Mouse (Mus musculus): ENCODE measurements around the gene Slc5a2. TPM values are rescaled to one million over a fixed set of nuclear protein-coding genes. Genes with fewer than 3 reads are reported as not detected.

Gene Slc5a2
- polyA plus RNA-seq, 1 experiment from 2014 or later: 0.27 TPM

DNA sequence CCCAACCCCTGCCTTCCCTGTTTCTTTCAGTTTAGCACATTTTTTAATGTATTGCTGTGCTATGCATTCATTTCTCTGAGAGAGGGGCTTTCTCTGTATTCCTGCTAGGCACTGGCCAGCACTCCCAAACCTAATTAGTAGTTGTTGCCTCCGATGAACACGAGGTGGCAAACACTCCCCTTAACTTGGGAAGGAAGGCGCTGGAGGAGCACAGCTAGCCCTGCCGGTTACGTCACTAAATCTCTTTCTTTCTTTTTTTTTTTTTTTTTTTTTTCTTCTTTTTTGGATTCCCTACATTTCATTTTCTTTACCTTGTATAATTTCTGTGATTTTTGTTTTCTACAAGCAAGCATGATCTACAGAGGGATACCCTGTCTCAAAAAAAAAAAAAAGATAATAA lies 39.5 kb downstream of the Slc5a2 start:
- H3K27ac ChIP-seq (replicated peaks; ENCODE audit: low read depth, low read length): no peak overlapping the region
- no peaks in the 10 kb centered on the region for H3K27me3 ChIP-seq (ENCODE audit: control insufficient read depth, insufficient read depth, low read length)
- H3K36me3 ChIP-seq (replicated peaks; ENCODE audit: control insufficient read depth, insufficient read depth, low read depth, low read length): no peaks in the 10 kb centered on the region
- 9% methylated on average over 5 of the region's 5 CpGs for WGBS
- no peaks in the 10 kb centered on the region for H3K9me3 ChIP-seq (replicated peaks; ENCODE audit: control insufficient read depth, low read length)
- H3K9ac ChIP-seq (replicated peaks; ENCODE audit: low read length): no peak overlapping the region
- H3K4me3 ChIP-seq (ENCODE audit: low read depth, low read length): no peak overlapping the region
- no peaks in the 10 kb centered on the region for H3K4me1 ChIP-seq (ENCODE audit: control insufficient read depth, insufficient read depth, low read length)
- no peak overlapping the region for H3K4me2 ChIP-seq (ENCODE audit: low read depth, low read length)
- DNase-seq (ENCODE audit: low spot score) (peak; percentile 66), ATAC-seq (replicated peaks; ENCODE audit: insufficient number of reproducible peaks, low FRiP score, low TSS enrichment, low read depth) (no peak)

DNA sequence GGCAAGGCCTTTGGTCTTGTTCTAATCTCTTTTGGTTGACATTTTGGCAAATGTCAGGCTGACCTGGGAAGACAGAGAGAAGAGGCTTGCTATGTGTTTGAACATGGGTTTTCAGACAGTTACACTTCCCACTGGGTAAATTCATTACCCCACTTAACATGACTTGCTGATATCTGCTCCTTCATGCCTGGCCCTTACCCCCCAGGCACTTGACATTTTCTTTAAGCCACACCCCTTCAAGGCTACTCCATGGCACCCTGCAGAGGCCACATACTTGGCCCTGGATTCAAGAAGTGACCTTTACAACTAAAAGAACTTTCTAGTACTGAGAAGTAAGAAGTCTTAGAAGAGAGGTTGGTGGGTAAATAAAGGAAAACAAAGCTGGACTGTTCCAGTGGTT lies 42.4 kb downstream of the Slc5a2 start:
- no peak overlapping the region for H3K4me2 ChIP-seq (ENCODE audit: low read depth, low read length)
- H3K9me3 ChIP-seq (replicated peaks; ENCODE audit: control insufficient read depth, low read length): no peaks in the 10 kb centered on the region
- ATAC-seq (replicated peaks; ENCODE audit: insufficient number of reproducible peaks, low FRiP score, low TSS enrichment, low read depth) (no peak), DNase-seq (ENCODE audit: low spot score) (no peak)
- no peak overlapping the region for H3K27ac ChIP-seq (replicated peaks; ENCODE audit: low read depth, low read length)
- no peaks in the 10 kb centered on the region for H3K27me3 ChIP-seq (ENCODE audit: control insufficient read depth, insufficient read depth, low read length)
- no peak overlapping the region for H3K9ac ChIP-seq (replicated peaks; ENCODE audit: low read length)
- H3K4me3 ChIP-seq (ENCODE audit: low read depth, low read length): no peak overlapping the region
- no peaks in the 10 kb centered on the region for H3K4me1 ChIP-seq (ENCODE audit: control insufficient read depth, insufficient read depth, low read length)
- H3K36me3 ChIP-seq (replicated peaks; ENCODE audit: control insufficient read depth, insufficient read depth, low read depth, low read length): no peaks in the 10 kb centered on the region

DNA sequence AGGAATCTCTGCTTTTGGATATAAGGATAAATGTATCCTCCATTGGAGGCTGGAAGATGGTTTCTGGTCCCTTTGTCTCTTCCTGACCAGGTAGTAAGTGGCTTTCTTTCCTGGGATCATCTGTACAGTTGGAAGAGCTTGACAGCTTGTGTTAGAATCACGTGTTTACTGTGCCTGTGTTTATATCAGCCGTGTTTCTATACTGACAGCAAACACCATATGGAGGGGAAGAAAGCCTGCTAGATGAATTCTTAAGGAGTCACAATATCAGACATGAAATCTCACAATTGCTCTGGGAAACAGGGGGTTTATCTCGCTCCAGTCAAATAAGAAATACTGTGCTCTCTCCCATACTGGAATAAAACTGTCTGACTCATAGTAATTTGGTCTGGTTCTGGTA lies 43.8 kb downstream of the Slc5a2 start:
- no peak for ATAC-seq (replicated peaks; ENCODE audit: insufficient number of reproducible peaks, low FRiP score, low TSS enrichment, low read depth)
- H3K4me1 ChIP-seq (ENCODE audit: control insufficient read depth, insufficient read depth, low read length): no peaks in the 10 kb centered on the region
- H3K9me3 ChIP-seq (replicated peaks; ENCODE audit: control insufficient read depth, low read length): no peaks in the 10 kb centered on the region
- H3K27ac ChIP-seq (replicated peaks; ENCODE audit: low read depth, low read length): no peak overlapping the region
- DNase-seq (ENCODE audit: low spot score): no peak
- 64% methylated on average over 3 of the region's 3 CpGs for WGBS
- no peaks in the 10 kb centered on the region for H3K27me3 ChIP-seq (ENCODE audit: control insufficient read depth, insufficient read depth, low read length)
- H3K4me3 ChIP-seq (ENCODE audit: low read depth, low read length): no peak overlapping the region
- H3K9ac ChIP-seq (replicated peaks; ENCODE audit: low read length): no peak overlapping the region
- H3K36me3 ChIP-seq (replicated peaks; ENCODE audit: control insufficient read depth, insufficient read depth, low read depth, low read length): no peaks in the 10 kb centered on the region
- H3K4me2 ChIP-seq (ENCODE audit: low read depth, low read length): no peak overlapping the region

DNA sequence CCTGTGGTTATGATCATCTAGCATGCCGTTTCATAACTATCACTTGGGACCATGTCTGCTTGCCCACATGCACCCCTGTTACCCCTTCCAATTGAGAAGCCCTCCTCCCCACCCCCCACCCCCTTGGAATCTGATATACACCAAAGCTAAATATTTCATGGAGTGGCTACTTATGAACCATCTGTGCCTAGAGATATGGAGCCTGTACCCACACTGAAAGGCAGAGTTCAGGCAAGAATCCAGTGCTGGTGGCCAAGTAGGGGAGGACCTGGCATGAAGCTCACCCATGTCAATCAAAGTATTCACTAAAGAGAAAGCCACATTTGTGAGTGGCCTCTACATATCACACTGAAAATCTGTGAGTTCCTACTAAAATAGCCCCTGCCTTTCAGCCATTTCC lies 44.3 kb downstream of the Slc5a2 start:
- DNase-seq (ENCODE audit: low spot score) (no peak), ATAC-seq (replicated peaks; ENCODE audit: insufficient number of reproducible peaks, low FRiP score, low TSS enrichment, low read depth) (no peak)
- Histone ChIP-seq H3K4me1 (ENCODE audit: control insufficient read depth, insufficient read depth, low read length) (no peaks in the 10 kb centered on the region), H3K9ac (replicated peaks; ENCODE audit: low read length) (no peak overlapping the region), H3K4me2 (ENCODE audit: low read depth, low read length) (no peak overlapping the region), H3K36me3 (replicated peaks; ENCODE audit: control insufficient read depth, insufficient read depth, low read depth, low read length) (no peaks in the 10 kb centered on the region), H3K27ac (replicated peaks; ENCODE audit: low read depth, low read length) (no peak overlapping the region), H3K27me3 (ENCODE audit: control insufficient read depth, insufficient read depth, low read length) (no peaks in the 10 kb centered on the region), H3K9me3 (replicated peaks; ENCODE audit: control insufficient read depth, low read length) (no peaks in the 10 kb centered on the region), H3K4me3 (ENCODE audit: low read depth, low read length) (no peak overlapping the region)
- 78% methylated on average over 1 of the region's 1 CpGs for WGBS

DNA sequence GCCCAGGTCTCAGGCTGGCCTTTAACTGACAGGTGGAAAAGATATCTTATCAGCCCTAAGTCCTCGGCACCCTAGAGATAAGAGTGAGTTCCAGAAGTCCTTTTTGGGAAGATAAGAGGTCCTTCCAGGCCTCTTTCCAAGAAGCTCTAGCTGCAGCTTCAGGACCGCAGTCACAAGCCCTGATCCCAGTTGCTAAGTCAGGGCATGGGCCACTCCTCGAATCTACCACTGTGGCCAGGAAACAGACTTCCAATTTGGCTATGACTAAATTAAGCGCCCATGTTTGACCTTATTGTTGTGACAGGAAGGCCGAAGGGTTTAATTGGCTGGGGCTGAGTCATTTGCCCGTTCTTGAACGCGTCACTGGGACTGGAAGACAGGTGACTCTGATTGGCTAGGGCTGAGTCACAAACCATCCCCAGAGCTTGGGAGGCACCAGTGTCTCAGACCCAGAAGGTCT lies 44.8 kb downstream of the Slc5a2 start:
- ATAC-seq (replicated peaks; ENCODE audit: insufficient number of reproducible peaks, low FRiP score, low TSS enrichment, low read depth) (no peak), DNase-seq (ENCODE audit: low spot score) (no peak)
- Histone ChIP-seq H3K27me3 (ENCODE audit: control insufficient read depth, insufficient read depth, low read length) (no peaks in the 10 kb centered on the region), H3K4me1 (ENCODE audit: control insufficient read depth, insufficient read depth, low read length) (no peaks in the 10 kb centered on the region), H3K9ac (replicated peaks; ENCODE audit: low read length) (no peak overlapping the region), H3K36me3 (replicated peaks; ENCODE audit: control insufficient read depth, insufficient read depth, low read depth, low read length) (no peaks in the 10 kb centered on the region), H3K9me3 (replicated peaks; ENCODE audit: control insufficient read depth, low read length) (no peaks in the 10 kb centered on the region), H3K4me2 (ENCODE audit: low read depth, low read length) (no peak overlapping the region), H3K4me3 (ENCODE audit: low read depth, low read length) (no peak overlapping the region), H3K27ac (replicated peaks; ENCODE audit: low read depth, low read length) (no peak overlapping the region)
- WGBS: 54% methylated on average over 8 of the region's 8 CpGs

DNA sequence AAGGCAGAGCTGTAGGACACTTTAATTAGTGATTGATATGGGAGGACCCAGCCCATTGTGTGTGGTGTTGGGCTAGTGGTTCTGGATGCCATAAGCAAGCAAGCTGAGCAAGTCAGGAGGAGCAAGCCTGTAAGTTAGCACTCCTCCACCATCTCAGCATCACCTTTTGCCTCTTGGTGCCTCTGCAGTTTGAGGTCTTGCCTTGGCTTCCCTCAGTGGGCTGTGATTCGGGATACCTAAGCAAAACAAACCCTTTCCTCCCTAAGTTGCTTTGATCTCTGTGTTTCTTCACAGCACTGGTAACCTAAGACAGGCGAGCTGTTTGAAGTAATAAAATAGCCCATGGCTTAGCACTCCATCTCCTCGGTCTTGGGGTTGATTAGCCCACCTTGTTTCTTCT lies 45.8 kb downstream of the Slc5a2 start:
- Histone ChIP-seq H3K36me3 (replicated peaks; ENCODE audit: control insufficient read depth, insufficient read depth, low read depth, low read length) (no peaks in the 10 kb centered on the region), H3K4me1 (ENCODE audit: control insufficient read depth, insufficient read depth, low read length) (no peaks in the 10 kb centered on the region), H3K4me2 (ENCODE audit: low read depth, low read length) (no peak overlapping the region), H3K27ac (replicated peaks; ENCODE audit: low read depth, low read length) (no peak overlapping the region), H3K27me3 (ENCODE audit: control insufficient read depth, insufficient read depth, low read length) (no peaks in the 10 kb centered on the region), H3K9me3 (replicated peaks; ENCODE audit: control insufficient read depth, low read length) (no peaks in the 10 kb centered on the region), H3K4me3 (ENCODE audit: low read depth, low read length) (no peak overlapping the region), H3K9ac (replicated peaks; ENCODE audit: low read length) (no peak overlapping the region)
- no peak for DNase-seq (ENCODE audit: low spot score)
- WGBS: 41% methylated on average over 3 of the region's 3 CpGs
- no peak for ATAC-seq (replicated peaks; ENCODE audit: insufficient number of reproducible peaks, low FRiP score, low TSS enrichment, low read depth)

DNA sequence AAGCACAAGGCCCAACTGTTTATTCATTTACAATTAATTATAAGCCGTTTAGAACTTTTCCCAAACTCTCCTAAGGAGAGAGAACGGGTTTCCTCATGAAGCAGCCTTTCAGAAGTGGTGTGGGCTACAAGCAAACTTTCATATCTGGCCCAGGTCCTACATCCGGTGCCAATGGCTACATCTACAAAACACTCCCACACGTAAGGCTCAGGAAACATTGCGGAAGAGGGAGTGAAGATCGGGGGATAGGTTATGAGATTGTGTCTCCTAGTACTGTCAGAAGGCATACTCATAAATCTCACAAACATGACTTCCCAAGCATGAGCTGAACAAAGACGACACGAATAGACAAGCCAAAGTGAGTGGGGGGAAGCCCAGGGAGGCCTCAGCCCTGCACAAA lies 46.4 kb downstream of the Slc5a2 start:
- Histone ChIP-seq H3K4me3 (ENCODE audit: low read depth, low read length) (no peak overlapping the region), H3K27ac (replicated peaks; ENCODE audit: low read depth, low read length) (no peak overlapping the region), H3K9me3 (replicated peaks; ENCODE audit: control insufficient read depth, low read length) (no peaks in the 10 kb centered on the region), H3K4me1 (ENCODE audit: control insufficient read depth, insufficient read depth, low read length) (no peaks in the 10 kb centered on the region), H3K27me3 (ENCODE audit: control insufficient read depth, insufficient read depth, low read length) (no peaks in the 10 kb centered on the region), H3K36me3 (replicated peaks; ENCODE audit: control insufficient read depth, insufficient read depth, low read depth, low read length) (no peaks in the 10 kb centered on the region), H3K9ac (replicated peaks; ENCODE audit: low read length) (no peak overlapping the region), H3K4me2 (ENCODE audit: low read depth, low read length) (no peak overlapping the region)
- no peak for ATAC-seq (replicated peaks; ENCODE audit: insufficient number of reproducible peaks, low FRiP score, low TSS enrichment, low read depth)
- no peak for DNase-seq (ENCODE audit: low spot score)
- WGBS: 84% methylated on average over 8 of the region's 8 CpGs

DNA sequence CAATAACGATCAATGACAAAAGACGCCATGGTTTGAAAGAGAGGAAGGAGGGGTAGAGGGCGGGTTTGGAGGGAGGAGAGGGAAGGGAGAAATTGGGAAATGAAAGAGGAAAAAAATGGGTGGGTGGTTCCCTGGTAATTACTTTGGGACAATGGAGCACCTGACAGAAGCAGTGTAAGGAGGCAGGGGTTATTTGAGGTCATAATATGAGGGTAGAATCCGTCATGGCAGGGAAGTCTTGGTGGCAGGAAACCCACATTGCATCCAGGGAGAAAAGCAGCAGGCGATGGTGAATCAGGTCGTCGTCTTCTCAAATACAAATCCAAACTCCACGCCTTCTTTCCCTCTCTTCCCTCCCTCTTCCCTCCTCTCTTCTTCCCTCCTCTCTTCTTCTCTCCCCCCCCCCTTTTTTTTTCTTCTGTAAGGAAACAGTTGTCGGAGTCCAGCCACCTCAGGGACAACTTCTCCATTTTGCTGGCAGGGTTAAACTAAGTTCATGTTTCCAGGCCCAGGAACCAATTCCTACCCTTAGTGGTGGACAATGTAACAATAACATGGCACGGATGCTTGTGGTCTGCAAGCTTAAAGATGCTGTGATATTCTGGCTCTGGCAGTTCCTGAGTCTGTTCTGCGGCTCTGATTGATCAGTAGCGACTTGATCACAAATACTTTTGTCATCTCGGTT lies 47.1 kb downstream of the Slc5a2 start:
- no peak overlapping the region for H3K9ac ChIP-seq (replicated peaks; ENCODE audit: low read length)
- 82% methylated on average over 13 of the region's 13 CpGs for WGBS

More for the DNA sequence above, 47.1 kb downstream of the Slc5a2 start:
- H3K9me3 ChIP-seq (replicated peaks; ENCODE audit: control insufficient read depth, low read length): no peaks in the 10 kb centered on the region
- no peaks in the 10 kb centered on the region for H3K4me1 ChIP-seq (ENCODE audit: control insufficient read depth, insufficient read depth, low read length)
- H3K4me3 ChIP-seq (ENCODE audit: low read depth, low read length): no peak overlapping the region
- H3K27me3 ChIP-seq (ENCODE audit: control insufficient read depth, insufficient read depth, low read length): no peaks in the 10 kb centered on the region
- no peaks in the 10 kb centered on the region for H3K36me3 ChIP-seq (replicated peaks; ENCODE audit: control insufficient read depth, insufficient read depth, low read depth, low read length)
- H3K27ac ChIP-seq (replicated peaks; ENCODE audit: low read depth, low read length): no peak overlapping the region
- ATAC-seq (replicated peaks; ENCODE audit: insufficient number of reproducible peaks, low FRiP score, low TSS enrichment, low read depth) (no peak), DNase-seq (ENCODE audit: low spot score) (no peak)
- H3K4me2 ChIP-seq (ENCODE audit: low read depth, low read length): no peak overlapping the region

All from embryonic facial prominence, embryonic 11.5 days (tissue).